Mouse (Mus musculus): ENCODE measurements at regions not wholly inside any gene's neighbourhood (a gene's known extent, or its start where the extent isn't known, plus 50 kb on each side); places are given as distances from the start of the nearest gene placed in this dataset.
A peak's percentile ranks its signal among the peaks of the same experiment; 100 is the strongest.

GRCm38 (mm10) chr17:87531411-87532157 lies 84.8 kb upstream of the Calm2 start:
- peak; percentile 22 to 26 for DNase-seq

- DNase-seq = no peak
Measured at GRCm38 (mm10) chr17:87532158-87532545, 85.4 kb upstream of the Calm2 start.

GRCm38 (mm10) chr17:87532762-87533161 lies 86.0 kb upstream of the Calm2 start:
- DNase-seq = no peak

- DNase-seq = no peak
Measured at GRCm38 (mm10) chr17:87549568-87549967, 86.2 kb upstream of the Epcam start.

- DNase-seq = no peak
Measured at GRCm38 (mm10) chr17:87550518-87551164, 85.1 kb upstream of the Epcam start.

GRCm38 (mm10) chr17:87554561-87554960 lies 81.2 kb upstream of the Epcam start:
- DNase-seq = no peak

- DNase-seq = no peak
Measured at GRCm38 (mm10) chr17:87558419-87558818, 77.4 kb upstream of the Epcam start.

- no peak for DNase-seq
Measured at GRCm38 (mm10) chr17:87559641-87560040, 76.1 kb upstream of the Epcam start.

GRCm38 (mm10) chr17:87560923-87561322 lies 74.9 kb upstream of the Epcam start:
- DNase-seq = no peak

- DNase-seq = no peak
Measured at GRCm38 (mm10) chr17:87563375-87563774, 72.4 kb upstream of the Epcam start.

- DNase-seq = no peak
Measured at GRCm38 (mm10) chr17:87565631-87566030, 70.1 kb upstream of the Epcam start.

GRCm38 (mm10) chr17:87566296-87566695 lies 69.5 kb upstream of the Epcam start:
- DNase-seq = no peak

- no peak for DNase-seq
Measured at GRCm38 (mm10) chr17:87566996-87567395, 68.8 kb upstream of the Epcam start.

GRCm38 (mm10) chr17:87567475-87567874 lies 68.3 kb upstream of the Epcam start:
- DNase-seq = no peak

GRCm38 (mm10) chr17:87569981-87570380 lies 65.8 kb upstream of the Epcam start:
- no peak for DNase-seq

GRCm38 (mm10) chr17:87570676-87571344 lies 65.0 kb upstream of the Epcam start:
- DNase-seq = peak; percentile 27 to 32

- peak; percentile 97 to 99 for DNase-seq
Measured at GRCm38 (mm10) chr17:87571345-87571932, 64.3 kb upstream of the Epcam start.

- no peak for DNase-seq
Measured at GRCm38 (mm10) chr17:87583575-87583974, 52.2 kb upstream of the Epcam start.

GRCm38 (mm10) chr17:87585355-87585754 lies 50.4 kb upstream of the Epcam start:
- no peak for DNase-seq
